Mouse (Mus musculus): Measurements from ENCODE around the gene Irgq.

DNA sequence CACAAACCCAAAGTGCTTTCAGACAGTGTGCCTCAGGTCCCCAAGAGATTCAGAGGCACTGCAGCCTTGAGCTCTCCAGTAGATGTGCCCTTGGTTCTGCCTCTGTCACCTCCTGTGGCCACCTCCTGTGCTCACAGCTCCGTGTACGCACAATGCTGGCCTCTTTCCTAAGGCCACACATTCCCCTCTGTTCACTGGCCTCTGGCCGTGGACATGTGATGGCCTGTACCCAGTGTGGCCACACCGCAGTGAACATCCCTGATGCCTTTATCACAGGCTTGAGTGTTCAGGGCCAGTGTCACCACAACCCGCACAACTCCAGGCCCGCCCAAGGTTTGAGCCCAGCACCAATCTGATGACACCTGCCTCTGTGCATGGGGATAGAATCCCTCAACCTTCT lies 54.4 kb downstream of the Irgq start:
- TF ChIP-seq CTCF (conservative IDR thresholded peaks at IDR 0.05; ENCODE audit: low read length) (no peak), NANOG (IDR thresholded peaks at IDR 0.05; ENCODE audit: borderline replicate concordance, low read length) (no peak), POU5F1 (IDR thresholded peaks at IDR 0.05; ENCODE audit: borderline replicate concordance, low read length) (no peak)
